Mouse (Mus musculus): ENCODE results near the gene Ncaph2. TPM values are rescaled to one million over a fixed set of nuclear protein-coding genes. Genes with fewer than 3 reads are reported as not detected.

Gene Ncaph2
- total RNA-seq, 2 experiments from 2014 or later: 101 to 103 TPM

- no peak for DNase-seq (ENCODE audit: low spot score in 2 of 2)
Observed at GRCm38 (mm10) chr15:89377938-89378828, 22.7 kb downstream of the Ncaph2 start.

- DNase-seq (ENCODE audit: low spot score in 2 of 2): no peak
Observed at GRCm38 (mm10) chr15:89378831-89379401, 23.4 kb downstream of the Ncaph2 start, which contains the start of gene Odf3b. Gene Odf3b (minus strand): TSS chr15:89379282.

- no peak for DNase-seq (ENCODE audit: low spot score in 2 of 2)
Observed at GRCm38 (mm10) chr15:89379429-89379828, 23.9 kb downstream of the Ncaph2 start.

- no peak for DNase-seq (ENCODE audit: low spot score in 2 of 2)
Observed at GRCm38 (mm10) chr15:89384617-89385016, 29.1 kb downstream of the Ncaph2 start, which contains the start of gene Klhdc7b. Gene Klhdc7b (plus strand): TSS chr15:89384917.

- no peak for DNase-seq (ENCODE audit: low spot score in 2 of 2)
Observed at GRCm38 (mm10) chr15:89387127-89387526, 31.6 kb downstream of the Ncaph2 start.

GRCm38 (mm10) chr15:89390081-89390480, 34.6 kb downstream of the Ncaph2 start:
- DNase-seq (ENCODE audit: low spot score in 2 of 2): no peak

- no peak for DNase-seq (ENCODE audit: low spot score in 2 of 2)
Observed at GRCm38 (mm10) chr15:89396883-89397282, 41.4 kb downstream of the Ncaph2 start.

- no peak for DNase-seq (ENCODE audit: low spot score in 2 of 2)
Observed at GRCm38 (mm10) chr15:89398146-89398545, 42.6 kb downstream of the Ncaph2 start.

- DNase-seq (ENCODE audit: low spot score in 2 of 2): no peak
Observed at GRCm38 (mm10) chr15:89399716-89400115, 44.2 kb downstream of the Ncaph2 start.

GRCm38 (mm10) chr15:89402471-89402870, 47.0 kb downstream of the Ncaph2 start:
- no peak for DNase-seq (ENCODE audit: low spot score in 2 of 2)

GRCm38 (mm10) chr15:89404831-89405623, 49.5 kb downstream of the Ncaph2 start:
- DNase-seq (ENCODE audit: low spot score in 2 of 2): no peak

GRCm38 (mm10) chr15:89406691-89407090, 51.2 kb downstream of the Ncaph2 start:
- no peak for DNase-seq (ENCODE audit: low spot score in 2 of 2)

- no peak for DNase-seq (ENCODE audit: low spot score in 2 of 2)
Observed at GRCm38 (mm10) chr15:89410118-89410517, 54.6 kb downstream of the Ncaph2 start, which contains the start of gene Syce3. Gene Syce3 (minus strand): TSS chr15:89410503.

GRCm38 (mm10) chr15:89415282-89415681, 59.8 kb downstream of the Ncaph2 start:
- no peak for DNase-seq (ENCODE audit: low spot score in 2 of 2)

- no peak for DNase-seq (ENCODE audit: low spot score in 2 of 2)
Observed at GRCm38 (mm10) chr15:89421938-89422337, 66.4 kb downstream of the Ncaph2 start.

Small RNAs within 50 kb of the gene (microRNA-seq; reads per million reads assigned to microRNA genes)
- gene Mir6959: 6.7 to 9.8 reads per million in 2 experiments

Other genes starting within 250 kb of the Ncaph2 start
- gene Tubgcp6, start 232.6 kb upstream of the Ncaph2 start, total RNA-seq (2021): 10 to 100 TPM; 29.5 to 30.4 TPM
- 10 to 100 TPM; 12.4 to 12.5 TPM for gene Hdac10, start 227.0 kb upstream of the Ncaph2 start, total RNA-seq (2021)
- 1 to 10 TPM; 4.8 to 5.4 TPM for gene Mapk12, start 215.0 kb upstream of the Ncaph2 start, total RNA-seq (2021)
- gene Mapk11, start 206.1 kb upstream of the Ncaph2 start, total RNA-seq (2021): 10 to 100 TPM; 19.2 to 21.2 TPM
- gene Plxnb2, start 174.9 kb upstream of the Ncaph2 start, total RNA-seq (2021): 10 to 100 TPM; 46.4 to 55.0 TPM
- gene Dennd6b, start 159.2 kb upstream of the Ncaph2 start, total RNA-seq (2021): 10 to 100 TPM; 34.8 to 39.1 TPM
- gene Ppp6r2, start 144.2 kb upstream of the Ncaph2 start, total RNA-seq (2021): 100 to 1,000 TPM; 157 to 166 TPM
- 100 to 1,000 TPM; 304 to 307 TPM for gene Sbf1, start 40.4 kb upstream of the Ncaph2 start, total RNA-seq (2021)
- not detected for gene Adm2, start 33.0 kb upstream of the Ncaph2 start, total RNA-seq (2021)
- not detected for gene Miox, start 21.3 kb upstream of the Ncaph2 start, total RNA-seq (2021)
- gene Lmf2, start 60 bp upstream of the Ncaph2 start, total RNA-seq (2021): 10 to 100 TPM; 16.6 to 18.6 TPM
- gene Sco2, start 18.1 kb downstream of the Ncaph2 start, total RNA-seq (2021): 10 to 100 TPM; 28.1 to 34.0 TPM
- gene Tymp, start 21.3 kb downstream of the Ncaph2 start, total RNA-seq (2021): 1 to 10 TPM; 1.4 to 1.5 TPM
- gene Odf3b, start 23.6 kb downstream of the Ncaph2 start, total RNA-seq (2021): 1 to 10 TPM; 3.2 to 4.3 TPM
- under 1 TPM; 0.32 to 0.51 TPM for gene Klhdc7b, start 29.2 kb downstream of the Ncaph2 start, total RNA-seq (2021)
- gene Syce3, start 54.8 kb downstream of the Ncaph2 start, total RNA-seq (2021): not detected
- 1 to 10 TPM; 1.2 to 2.2 TPM for gene Cpt1b, start 70.1 kb downstream of the Ncaph2 start, total RNA-seq (2021)
- 1 to 10 TPM; 2.2 to 3.4 TPM for gene C730034F03Rik, start 73.9 kb downstream of the Ncaph2 start, total RNA-seq (2021)
- gene Gm44502, start 74.0 kb downstream of the Ncaph2 start, total RNA-seq (2021): under 1 TPM in 1 of 2 experiments, not detected in 1; 0.42 TPM
- gene Chkb, start 74.2 kb downstream of the Ncaph2 start, total RNA-seq (2021): 10 to 100 TPM; 40.5 to 41.1 TPM
- 100 to 1,000 TPM; 266 to 269 TPM for gene Mapk8ip2, start 98.2 kb downstream of the Ncaph2 start, total RNA-seq (2021)
- gene Arsa, start 121.7 kb downstream of the Ncaph2 start, total RNA-seq (2021): 10 to 100 TPM; 28.1 to 29.6 TPM
- 100 to 1,000 TPM; 232 to 243 TPM for gene Shank3, start 143.9 kb downstream of the Ncaph2 start, total RNA-seq (2021)
- gene Acr, start 212.6 kb downstream of the Ncaph2 start, total RNA-seq (2021): 1 to 10 TPM in 1 of 2 experiments, under 1 TPM in 1; 0.66 to 1.0 TPM
- 10 to 100 TPM; 25.9 to 28.6 TPM for gene Rabl2, start 236.2 kb downstream of the Ncaph2 start, total RNA-seq (2021)

All from layer of hippocampus, adult 18-20 months (tissue).